Mouse (Mus musculus): ENCODE data around the gene Olfr304. TPM values are rescaled to one million over a fixed set of nuclear protein-coding genes. Genes with fewer than 3 reads are reported as not detected.
A peak's percentile ranks its signal among the peaks of the same experiment; 100 is the strongest.
"Not testable (repeated sequence)": the region's sequence is repeated elsewhere in the genome, so short reads cannot be mapped to it uniquely, and the experiment has no call there.

Gene Olfr304
- not detected in 2 replicates for polyA plus RNA-seq (2014; fragmentation: Nextera tagmentation; extraction: Ambion mirVana)

GRCm38 (mm10) chr7:86386558-86386957 is at the start of gene Olfr304:
TSS of gene Olfr304 (minus strand) at chr7:86386658.
- no peak within 1 kb of the TSS for H3K4me2 ChIP-seq (ENCODE audit: low read length)
- ATAC-seq (ENCODE audit: low FRiP score, low TSS enrichment), result no peak
- no peak within 1 kb of the TSS for H3K4me3 ChIP-seq (replicated peaks; ENCODE audit: low read depth, low read length)
- H3K27ac ChIP-seq (replicated peaks; ENCODE audit: low read depth, low read length), result no peak within 1 kb of the TSS
- H3K9me3 ChIP-seq (ENCODE audit: control insufficient read depth, low read length), result no peaks in the 10 kb centered on the region
- H3K4me1 ChIP-seq (ENCODE audit: control insufficient read depth, insufficient read depth, low read length), result no peaks in the 10 kb centered on the region
- no peak within 1 kb of the TSS for H3K9ac ChIP-seq (replicated peaks; ENCODE audit: low read length)
- H3K27me3 ChIP-seq (ENCODE audit: control insufficient read depth, insufficient read depth, low read length), result no peaks in the 10 kb centered on the region
- H3K36me3 ChIP-seq (ENCODE audit: control insufficient read depth, insufficient read depth, low read length), result no peaks in the 10 kb centered on the region
- DNase-seq, result no peak
- 76% methylated on average over 1 of the region's 1 CpGs for WGBS

GRCm38 (mm10) chr7:86403546-86403945 is 17.1 kb upstream of the Olfr304 start, which contains the start of gene Olfr301:
TSS of gene Olfr301 (plus strand) at chr7:86403846.
- Histone ChIP-seq H3K4me2 (ENCODE audit: low read length) (no peak within 1 kb of the TSS), H3K9me3 (ENCODE audit: control insufficient read depth, low read length) (no peaks in the 10 kb centered on the region), H3K4me3 (replicated peaks; ENCODE audit: low read depth, low read length) (no peak within 1 kb of the TSS), H3K4me1 (ENCODE audit: control insufficient read depth, insufficient read depth, low read length) (no peaks in the 10 kb centered on the region), H3K36me3 (ENCODE audit: control insufficient read depth, insufficient read depth, low read length) (no peaks in the 10 kb centered on the region), H3K27me3 (ENCODE audit: control insufficient read depth, insufficient read depth, low read length) (no peaks in the 10 kb centered on the region), H3K9ac (replicated peaks; ENCODE audit: low read length) (no peak within 1 kb of the TSS), H3K27ac (replicated peaks; ENCODE audit: low read depth, low read length) (no peak within 1 kb of the TSS)
- DNase-seq (no peak), ATAC-seq (ENCODE audit: low FRiP score, low TSS enrichment) (no peak)
- WGBS, result 88% methylated on average over 2 of the region's 2 CpGs

- Histone ChIP-seq H3K36me3 (ENCODE audit: control insufficient read depth, insufficient read depth, low read length) (no peaks in the 10 kb centered on the region), H3K27me3 (ENCODE audit: control insufficient read depth, insufficient read depth, low read length) (no peaks in the 10 kb centered on the region), H3K27ac (replicated peaks; ENCODE audit: low read depth, low read length) (no peak within 1 kb of the TSS), H3K9ac (replicated peaks; ENCODE audit: low read length) (no peak within 1 kb of the TSS), H3K9me3 (ENCODE audit: control insufficient read depth, low read length) (no peaks in the 10 kb centered on the region), H3K4me3 (replicated peaks; ENCODE audit: low read depth, low read length) (no peak within 1 kb of the TSS), H3K4me2 (ENCODE audit: low read length) (no peak within 1 kb of the TSS), H3K4me1 (ENCODE audit: control insufficient read depth, insufficient read depth, low read length) (no peaks in the 10 kb centered on the region)
- ATAC-seq (ENCODE audit: low FRiP score, low TSS enrichment) (no peak), DNase-seq (peak; percentile 1)
Observed at GRCm38 (mm10) chr7:86397689-86398088, 11.2 kb upstream of the Olfr304 start, which contains the start of gene Olfr303. TSS of gene Olfr303 (minus strand) at chr7:86397789.

- no peak for ATAC-seq (ENCODE audit: low FRiP score, low TSS enrichment)
Observed at GRCm38 (mm10) chr7:86385769-86386168, 689 bp downstream of the Olfr304 start.

GRCm38 (mm10) chr7:86366828-86367227 is 19.6 kb downstream of the Olfr304 start, which contains the start of gene Olfr305:
TSS of gene Olfr305 (minus strand) at chr7:86366928.
- 90% methylated on average over 1 of the region's 1 CpGs for WGBS
- Histone ChIP-seq H3K4me1 (ENCODE audit: control insufficient read depth, insufficient read depth, low read length) (no peaks in the 10 kb centered on the region), H3K27ac (replicated peaks; ENCODE audit: low read depth, low read length) (no peak within 1 kb of the TSS), H3K4me3 (replicated peaks; ENCODE audit: low read depth, low read length) (no peak within 1 kb of the TSS), H3K9ac (replicated peaks; ENCODE audit: low read length) (no peak within 1 kb of the TSS), H3K36me3 (ENCODE audit: control insufficient read depth, insufficient read depth, low read length) (no peaks in the 10 kb centered on the region), H3K27me3 (ENCODE audit: control insufficient read depth, insufficient read depth, low read length) (no peaks in the 10 kb centered on the region), H3K4me2 (ENCODE audit: low read length) (no peak within 1 kb of the TSS), H3K9me3 (ENCODE audit: control insufficient read depth, low read length) (no peaks in the 10 kb centered on the region)
- DNase-seq (no peak), ATAC-seq (ENCODE audit: low FRiP score, low TSS enrichment) (no peak)

More at GRCm38 (mm10) chr7:86385769-86386168, 689 bp downstream of the Olfr304 start:
- Histone ChIP-seq H3K9ac (replicated peaks; ENCODE audit: low read length) (no peak overlapping the region), H3K27me3 (ENCODE audit: control insufficient read depth, insufficient read depth, low read length) (no peaks in the 10 kb centered on the region), H3K4me3 (replicated peaks; ENCODE audit: low read depth, low read length) (no peak overlapping the region), H3K4me2 (ENCODE audit: low read length) (no peak overlapping the region), H3K4me1 (ENCODE audit: control insufficient read depth, insufficient read depth, low read length) (no peaks in the 10 kb centered on the region), H3K36me3 (ENCODE audit: control insufficient read depth, insufficient read depth, low read length) (no peaks in the 10 kb centered on the region), H3K27ac (replicated peaks; ENCODE audit: low read depth, low read length) (no peak overlapping the region), H3K9me3 (ENCODE audit: control insufficient read depth, low read length) (no peaks in the 10 kb centered on the region)
- no peak for DNase-seq
- WGBS, result 73% methylated on average over 3 of the region's 3 CpGs

- H3K27ac ChIP-seq (replicated peaks; ENCODE audit: low read depth, low read length); H3K4me2 ChIP-seq (ENCODE audit: low read length); H3K36me3 ChIP-seq (ENCODE audit: control insufficient read depth, insufficient read depth, low read length); H3K27me3 ChIP-seq (ENCODE audit: control insufficient read depth, insufficient read depth, low read length); DNase-seq; H3K9me3 ChIP-seq (ENCODE audit: control insufficient read depth, low read length); H3K9ac ChIP-seq (replicated peaks; ENCODE audit: low read length); H3K4me3 ChIP-seq (replicated peaks; ENCODE audit: low read depth, low read length); ATAC-seq (ENCODE audit: low FRiP score, low TSS enrichment); H3K4me1 ChIP-seq (ENCODE audit: control insufficient read depth, insufficient read depth, low read length): not testable (repeated sequence)
- WGBS, result 93% methylated on average over 9 of the region's 9 CpGs
Observed at GRCm38 (mm10) chr7:86346296-86346695, 40.2 kb downstream of the Olfr304 start.

GRCm38 (mm10) chr7:86344253-86344652 is 42.2 kb downstream of the Olfr304 start:
- H3K27me3 ChIP-seq (ENCODE audit: control insufficient read depth, insufficient read depth, low read length), result no peaks in the 10 kb centered on the region
- no peaks in the 10 kb centered on the region for H3K4me1 ChIP-seq (ENCODE audit: control insufficient read depth, insufficient read depth, low read length)
- H3K4me3 ChIP-seq (replicated peaks; ENCODE audit: low read depth, low read length), result no peak overlapping the region
- H3K36me3 ChIP-seq (ENCODE audit: control insufficient read depth, insufficient read depth, low read length), result no peaks in the 10 kb centered on the region
- no peak overlapping the region for H3K4me2 ChIP-seq (ENCODE audit: low read length)
- no peak for ATAC-seq (ENCODE audit: low FRiP score, low TSS enrichment)
- H3K27ac ChIP-seq (replicated peaks; ENCODE audit: low read depth, low read length), result no peak overlapping the region
- 0 out of 2 replicates have a peak, but pooled peaks cover 5% of the 10 kb centered on the region for H3K9me3 ChIP-seq (ENCODE audit: control insufficient read depth, low read length)
- H3K9ac ChIP-seq (replicated peaks; ENCODE audit: low read length), result no peak overlapping the region
- no peak for DNase-seq
- WGBS, result 62% methylated on average over 3 of the region's 3 CpGs

GRCm38 (mm10) chr7:86342881-86343565 is 43.4 kb downstream of the Olfr304 start:
- H3K4me3 ChIP-seq (replicated peaks; ENCODE audit: low read depth, low read length), result no peak overlapping the region
- H3K9me3 ChIP-seq (ENCODE audit: control insufficient read depth, low read length), result no peaks in the 10 kb centered on the region
- H3K27me3 ChIP-seq (ENCODE audit: control insufficient read depth, insufficient read depth, low read length), result no peaks in the 10 kb centered on the region
- H3K9ac ChIP-seq (replicated peaks; ENCODE audit: low read length), result no peak overlapping the region
- ATAC-seq (ENCODE audit: low FRiP score, low TSS enrichment) (no peak), DNase-seq (no peak)
- 85% methylated on average over 14 of the region's 14 CpGs for WGBS
- H3K4me2 ChIP-seq (ENCODE audit: low read length), result no peak overlapping the region
- H3K36me3 ChIP-seq (ENCODE audit: control insufficient read depth, insufficient read depth, low read length), result no peaks in the 10 kb centered on the region
- H3K4me1 ChIP-seq (ENCODE audit: control insufficient read depth, insufficient read depth, low read length), result no peaks in the 10 kb centered on the region
- H3K27ac ChIP-seq (replicated peaks; ENCODE audit: low read depth, low read length), result no peak overlapping the region

GRCm38 (mm10) chr7:86337486-86337885 is 49.0 kb downstream of the Olfr304 start, which contains the start of gene Olfr307:
TSS of gene Olfr307 (minus strand) at chr7:86337586.
- Histone ChIP-seq H3K9ac (replicated peaks; ENCODE audit: low read length) (no peak within 1 kb of the TSS), H3K27ac (replicated peaks; ENCODE audit: low read depth, low read length) (no peak within 1 kb of the TSS), H3K9me3 (ENCODE audit: control insufficient read depth, low read length) (no peaks in the 10 kb centered on the region), H3K4me3 (replicated peaks; ENCODE audit: low read depth, low read length) (no peak within 1 kb of the TSS), H3K27me3 (ENCODE audit: control insufficient read depth, insufficient read depth, low read length) (no peaks in the 10 kb centered on the region), H3K4me2 (ENCODE audit: low read length) (no peak within 1 kb of the TSS), H3K4me1 (ENCODE audit: control insufficient read depth, insufficient read depth, low read length) (no peaks in the 10 kb centered on the region), H3K36me3 (ENCODE audit: control insufficient read depth, insufficient read depth, low read length) (no peaks in the 10 kb centered on the region)
- WGBS, result 75% methylated on average over 1 of the region's 1 CpGs
- DNase-seq, result no peak
- ATAC-seq (ENCODE audit: low FRiP score, low TSS enrichment), result no peak

All from midbrain, embryonic 14.5 days (tissue).